Mouse (Mus musculus): ENCODE results near the gene Kcnn3. TPM values are rescaled to one million over a fixed set of nuclear protein-coding genes. Genes with fewer than 3 reads are reported as not detected.

Gene Kcnn3
- total RNA-seq, 1 experiment, result 0.13 TPM

DNA sequence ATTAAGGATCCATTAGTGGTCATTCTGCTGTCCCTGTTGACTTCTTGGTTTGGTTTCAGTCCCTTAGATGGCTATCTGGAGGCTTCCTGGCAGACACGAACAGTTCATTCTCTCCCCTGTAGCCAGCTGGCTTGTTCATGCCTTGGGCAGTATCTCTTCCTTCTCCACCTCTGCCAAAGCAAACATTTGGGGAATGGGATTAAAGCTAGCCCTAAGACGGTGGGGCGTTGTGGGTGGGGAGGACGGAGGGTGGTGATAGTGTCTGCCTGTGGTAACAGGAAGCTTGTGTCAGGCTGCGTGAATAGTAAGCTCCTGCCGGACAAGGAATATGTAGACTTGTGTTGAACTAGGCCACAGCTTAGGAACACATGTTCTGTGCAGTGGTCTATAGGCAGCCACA lies 151.4 kb downstream of the Kcnn3 start:
- Histone ChIP-seq H3K27ac (ENCODE audit: insufficient read depth, low read depth, low read length, poor library complexity, severe bottlenecking) (no peak overlapping the region), H3K4me1 (ENCODE audit: control insufficient read depth in 2 of 2, insufficient read depth in 2 of 2, low read length in 2 of 2, poor library complexity in 1 of 2) (peaks cover 4 to 10% of the 10 kb centered on the region in 2 experiments; a peak in 2 of 4 replicates), H3K9ac (ENCODE audit: insufficient read depth, low read depth, low read length, poor library complexity, severe bottlenecking) (no peak overlapping the region), H3K9me3 (ENCODE audit: control insufficient read depth, insufficient read depth, low read depth, low read length) (no peaks in the 10 kb centered on the region), H3K4me3 (ENCODE audit: insufficient read depth in 1 of 2, low read depth in 1 of 2, low read length in 2 of 2, poor library complexity in 1 of 2, severe bottlenecking in 1 of 2) (no peak overlapping the region), H3K36me3 (ENCODE audit: control insufficient read depth, insufficient read depth, low read length, poor library complexity, severe bottlenecking) (no peaks in the 10 kb centered on the region)
- in situ Hi-C loops (cut with MboI; ENCODE audit: low sequenced_read_pairs in 2 of 2, unreplicated experiment in 2 of 2), result no loop called here
- no peak for TF ChIP-seq ZNF384 (IDR thresholded peaks at IDR 0.05; ENCODE audit: low read depth, low read length)
- no peak for TF ChIP-seq MAFK (IDR thresholded peaks at IDR 0.05; ENCODE audit: insufficient read depth, low read depth, low read length)
- no peak for TF ChIP-seq ZC3H11A (IDR thresholded peaks at IDR 0.05; ENCODE audit: borderline replicate concordance, low read depth, low read length)
- TF ChIP-seq HCFC1 (IDR thresholded peaks at IDR 0.05; ENCODE audit: borderline replicate concordance, insufficient read depth, low read length), result no peak
- TF ChIP-seq CHD2 (IDR thresholded peaks at IDR 0.05; ENCODE audit: low read depth, low read length), result no peak
- DNase-seq (ENCODE audit: low read depth, low spot score), result no peak

DNA sequence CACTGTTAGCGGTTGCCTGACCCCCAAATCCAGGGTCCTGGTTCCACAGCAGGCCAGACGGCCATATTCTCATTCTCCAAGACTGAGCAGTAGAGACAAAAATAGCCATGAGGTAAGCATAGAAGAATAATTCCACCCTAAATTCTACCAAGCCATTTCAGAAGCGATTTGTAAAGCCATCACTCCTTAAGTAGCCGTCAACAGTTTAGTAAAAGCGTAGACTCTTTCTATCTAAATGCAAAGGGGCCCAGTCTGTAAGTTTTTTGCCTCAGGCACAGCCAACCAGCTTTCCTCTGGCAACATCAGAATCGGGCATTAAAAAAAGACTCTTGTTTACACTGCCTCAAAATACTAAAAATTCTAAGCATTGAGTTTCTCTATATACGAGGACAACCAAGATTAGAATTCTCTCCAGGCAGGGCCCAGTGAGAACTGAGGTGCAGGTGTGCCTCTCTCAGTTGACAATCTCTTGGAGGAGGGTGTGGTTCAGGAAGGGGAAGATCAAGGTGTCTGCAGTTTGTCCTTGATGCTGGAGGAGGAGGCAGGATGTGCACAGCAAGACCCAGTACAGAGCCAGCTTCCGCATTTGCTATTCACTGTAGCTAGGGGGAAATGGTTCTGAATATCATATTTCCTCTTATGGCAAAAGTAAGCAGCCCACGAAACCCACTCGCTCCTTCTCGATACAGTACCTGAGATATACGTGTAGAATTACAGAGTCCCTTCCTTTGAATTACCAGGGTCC lies 152.8 kb downstream of the Kcnn3 start:
- in situ Hi-C loops (cut with MboI; ENCODE audit: low sequenced_read_pairs in 2 of 2, unreplicated experiment in 2 of 2), result no loop called here
- Histone ChIP-seq H3K9ac (ENCODE audit: insufficient read depth, low read depth, low read length, poor library complexity, severe bottlenecking) (no peak overlapping the region), H3K27ac (ENCODE audit: insufficient read depth, low read depth, low read length, poor library complexity, severe bottlenecking) (no peak overlapping the region), H3K36me3 (ENCODE audit: control insufficient read depth, insufficient read depth, low read length, poor library complexity, severe bottlenecking) (no peaks in the 10 kb centered on the region), H3K4me1 (ENCODE audit: control insufficient read depth in 2 of 2, insufficient read depth in 2 of 2, low read length in 2 of 2, poor library complexity in 1 of 2) (peaks cover 4 to 7% of the 10 kb centered on the region in 2 experiments; a peak in 2 of 4 replicates), H3K9me3 (ENCODE audit: control insufficient read depth, insufficient read depth, low read depth, low read length) (no peaks in the 10 kb centered on the region), H3K4me3 (ENCODE audit: insufficient read depth in 1 of 2, low read depth in 1 of 2, low read length in 2 of 2, poor library complexity in 1 of 2, severe bottlenecking in 1 of 2) (no peak overlapping the region)
- no peak for DNase-seq (ENCODE audit: low read depth, low spot score)
- TF ChIP-seq ZC3H11A (IDR thresholded peaks at IDR 0.05; ENCODE audit: borderline replicate concordance, low read depth, low read length) (no peak), CHD2 (IDR thresholded peaks at IDR 0.05; ENCODE audit: low read depth, low read length) (no peak), ZNF384 (IDR thresholded peaks at IDR 0.05; ENCODE audit: low read depth, low read length) (no peak), MAFK (IDR thresholded peaks at IDR 0.05; ENCODE audit: insufficient read depth, low read depth, low read length) (no peak), HCFC1 (IDR thresholded peaks at IDR 0.05; ENCODE audit: borderline replicate concordance, insufficient read depth, low read length) (no peak)

- no peak for DNase-seq (ENCODE audit: low read depth, low spot score)
- H3K4me1 ChIP-seq (ENCODE audit: control insufficient read depth in 2 of 2, insufficient read depth in 2 of 2, low read length in 2 of 2, poor library complexity in 1 of 2), result peaks cover 4 to 7% of the 10 kb centered on the region in 2 experiments; a peak in 2 of 4 replicates
- no peak overlapping the region for H3K4me3 ChIP-seq (ENCODE audit: insufficient read depth in 1 of 2, low read depth in 1 of 2, low read length in 2 of 2, poor library complexity in 1 of 2, severe bottlenecking in 1 of 2)
- H3K9me3 ChIP-seq (ENCODE audit: control insufficient read depth, insufficient read depth, low read depth, low read length), result no peaks in the 10 kb centered on the region
- H3K27ac ChIP-seq (ENCODE audit: insufficient read depth, low read depth, low read length, poor library complexity, severe bottlenecking), result no peak overlapping the region
- H3K36me3 ChIP-seq (ENCODE audit: control insufficient read depth, insufficient read depth, low read length, poor library complexity, severe bottlenecking), result no peaks in the 10 kb centered on the region
- no peak overlapping the region for H3K9ac ChIP-seq (ENCODE audit: insufficient read depth, low read depth, low read length, poor library complexity, severe bottlenecking)
- in situ Hi-C loops (cut with MboI; ENCODE audit: low sequenced_read_pairs in 2 of 2, unreplicated experiment in 2 of 2), result no loop called here
- TF ChIP-seq CHD2 (IDR thresholded peaks at IDR 0.05; ENCODE audit: low read depth, low read length), result no peak
Observed at GRCm38 (mm10) chr3:89677617-89678016, 157.7 kb downstream of the Kcnn3 start.

GRCm38 (mm10) chr3:89686031-89686430 lies 166.1 kb downstream of the Kcnn3 start:
- DNase-seq (ENCODE audit: low read depth, low spot score), result no peak
- Histone ChIP-seq H3K4me1 (ENCODE audit: control insufficient read depth in 2 of 2, insufficient read depth in 2 of 2, low read length in 2 of 2, poor library complexity in 1 of 2) (no peaks in the 10 kb centered on the region; a peak in 1 of 4 replicates), H3K4me3 (ENCODE audit: insufficient read depth in 1 of 2, low read depth in 1 of 2, low read length in 2 of 2, poor library complexity in 1 of 2, severe bottlenecking in 1 of 2) (no peak overlapping the region), H3K27ac (ENCODE audit: insufficient read depth, low read depth, low read length, poor library complexity, severe bottlenecking) (no peak overlapping the region), H3K9ac (ENCODE audit: insufficient read depth, low read depth, low read length, poor library complexity, severe bottlenecking) (no peak overlapping the region), H3K36me3 (ENCODE audit: control insufficient read depth, insufficient read depth, low read length, poor library complexity, severe bottlenecking) (no peaks in the 10 kb centered on the region), H3K9me3 (ENCODE audit: control insufficient read depth, insufficient read depth, low read depth, low read length) (no peaks in the 10 kb centered on the region)
- TF ChIP-seq ZNF384 (IDR thresholded peaks at IDR 0.05; ENCODE audit: low read depth, low read length) (no peak), CHD2 (IDR thresholded peaks at IDR 0.05; ENCODE audit: low read depth, low read length) (no peak), MAFK (IDR thresholded peaks at IDR 0.05; ENCODE audit: insufficient read depth, low read depth, low read length) (no peak), HCFC1 (IDR thresholded peaks at IDR 0.05; ENCODE audit: borderline replicate concordance, insufficient read depth, low read length) (no peak), ZC3H11A (IDR thresholded peaks at IDR 0.05; ENCODE audit: borderline replicate concordance, low read depth, low read length) (no peak)
- in situ Hi-C loops (cut with MboI; ENCODE audit: low sequenced_read_pairs in 2 of 2, unreplicated experiment in 2 of 2), result no loop called here
